Mouse (Mus musculus): ENCODE measurements around the gene Hopx. TPM values are rescaled to one million over a fixed set of nuclear protein-coding genes. Genes with fewer than 3 reads are reported as not detected.

The Hopx gene
- polyA plus RNA-seq, 2 experiments, result 1.9 to 12.2 TPM

DNA sequence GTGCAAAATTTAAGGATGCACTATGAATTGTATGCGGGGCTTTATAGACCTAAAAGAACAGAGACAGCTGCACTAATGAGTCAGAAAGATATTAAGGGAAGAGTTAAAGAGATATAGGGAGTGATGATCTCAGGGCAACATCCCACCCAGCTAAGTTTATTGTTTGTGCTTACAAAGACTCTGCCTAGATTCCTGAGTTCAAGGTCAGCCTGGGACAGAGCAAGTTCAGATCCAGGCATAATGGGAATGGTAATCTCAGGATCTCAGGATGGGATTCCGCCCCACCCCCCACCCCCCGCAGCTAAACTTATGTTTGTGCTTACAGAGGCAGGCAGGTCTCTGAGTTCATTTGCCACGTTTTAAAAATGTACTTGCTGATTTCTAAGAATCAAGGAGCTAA lies 13.9 kb upstream of the Hopx start:
- WGBS, result 88% methylated on average over 4 of the region's 4 CpGs
- DNase-seq (ENCODE audit: low spot score), result no peak
- no peak overlapping the region for H3K27ac ChIP-seq (replicated peaks; ENCODE audit: low read depth, low read length)
- H3K9me3 ChIP-seq (ENCODE audit: control insufficient read depth, low read length), result peaks cover 6% of the 10 kb centered on the region; the same call in 1 of the 2 replicates
- no peak overlapping the region for H3K4me3 ChIP-seq (replicated peaks; ENCODE audit: low read length)
- no peak overlapping the region for H3K9ac ChIP-seq (ENCODE audit: low read depth, low read length, severe bottlenecking)
- H3K4me2 ChIP-seq (replicated peaks; ENCODE audit: low read depth, low read length, severe bottlenecking), result no peak overlapping the region
- no peaks in the 10 kb centered on the region for H3K36me3 ChIP-seq (ENCODE audit: control insufficient read depth, insufficient read depth, low read length)
- H3K27me3 ChIP-seq (ENCODE audit: control insufficient read depth, insufficient read depth, low read length), result no peaks in the 10 kb centered on the region
- H3K4me1 ChIP-seq (ENCODE audit: control insufficient read depth, insufficient read depth, low read length), result no peaks in the 10 kb centered on the region
- no peak for TF ChIP-seq POLR2A (IDR thresholded peaks at IDR 0.05; ENCODE audit: borderline replicate concordance, extremely low read depth, insufficient read depth, insufficient read length)
- ATAC-seq (ENCODE audit: low FRiP score, low read depth), result no peak

DNA sequence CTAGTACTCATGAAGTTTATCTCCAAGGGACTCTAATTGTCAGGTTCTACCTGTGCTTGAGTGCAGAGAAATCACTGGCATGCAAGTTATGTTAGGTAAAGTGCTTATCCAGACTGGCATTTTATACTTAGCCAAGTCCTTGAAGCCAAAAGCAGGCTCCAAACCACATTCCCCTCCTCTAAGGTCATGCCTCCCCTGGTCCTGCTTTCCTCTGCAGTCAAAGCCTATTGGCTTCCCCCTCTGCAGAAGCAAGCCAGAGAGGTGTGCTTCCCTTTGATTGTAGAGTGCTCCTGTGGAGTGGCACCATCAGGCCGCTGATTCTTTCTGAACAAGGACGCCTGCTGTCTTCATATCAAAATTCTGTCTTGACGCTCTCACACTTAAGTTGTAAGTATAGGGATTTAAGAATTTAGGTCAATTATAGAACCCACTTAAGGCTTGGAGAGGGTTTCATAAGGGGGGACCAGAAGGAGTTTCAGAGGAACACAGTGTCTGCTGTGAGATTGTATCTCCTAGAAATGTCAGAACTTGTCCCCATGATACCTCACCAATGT lies 11.6 kb upstream of the Hopx start:
- peaks cover 17% of the 10 kb centered on the region for H3K4me1 ChIP-seq (ENCODE audit: control insufficient read depth, insufficient read depth, low read length)
- H3K4me2 ChIP-seq (replicated peaks; ENCODE audit: low read depth, low read length, severe bottlenecking), result no peak overlapping the region
- H3K36me3 ChIP-seq (ENCODE audit: control insufficient read depth, insufficient read depth, low read length), result no peaks in the 10 kb centered on the region
- H3K27me3 ChIP-seq (ENCODE audit: control insufficient read depth, insufficient read depth, low read length), result no peaks in the 10 kb centered on the region
- 85% methylated on average over 3 of the region's 3 CpGs for WGBS
- H3K9me3 ChIP-seq (ENCODE audit: control insufficient read depth, low read length), result peaks cover 6% of the 10 kb centered on the region; the same call in 1 of the 2 replicates
- no peak overlapping the region for H3K27ac ChIP-seq (replicated peaks; ENCODE audit: low read depth, low read length)
- DNase-seq (ENCODE audit: low spot score) (no peak), ATAC-seq (ENCODE audit: low FRiP score, low read depth) (no peak)
- H3K9ac ChIP-seq (ENCODE audit: low read depth, low read length, severe bottlenecking), result no peak overlapping the region
- no peak for TF ChIP-seq POLR2A (IDR thresholded peaks at IDR 0.05; ENCODE audit: borderline replicate concordance, extremely low read depth, insufficient read depth, insufficient read length)
- no peak overlapping the region for H3K4me3 ChIP-seq (replicated peaks; ENCODE audit: low read length)

DNA sequence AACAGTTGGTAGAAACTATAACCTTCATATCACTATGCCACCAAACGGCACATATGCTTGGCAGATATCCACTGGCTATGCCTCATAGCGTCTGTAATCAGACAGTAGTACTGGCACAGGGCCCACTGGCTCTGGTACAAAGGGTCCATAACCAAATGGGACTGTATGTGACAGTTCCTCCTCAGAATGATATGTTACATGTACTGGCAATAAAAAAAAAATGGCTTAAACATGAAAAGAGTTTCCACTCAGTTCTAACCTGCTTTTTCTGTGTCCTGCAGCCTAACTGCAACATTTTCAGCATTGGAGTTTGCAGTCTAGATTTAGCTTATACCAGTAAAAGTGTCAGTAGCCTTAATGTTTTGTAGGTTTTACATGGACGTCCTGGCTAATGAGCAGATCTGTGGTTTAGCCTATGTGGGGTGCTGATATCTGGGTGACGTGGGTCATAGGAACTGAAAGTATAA lies 9.9 kb upstream of the Hopx start:
- peaks cover 17% of the 10 kb centered on the region for H3K4me1 ChIP-seq (ENCODE audit: control insufficient read depth, insufficient read depth, low read length)
- H3K9ac ChIP-seq (ENCODE audit: low read depth, low read length, severe bottlenecking), result no peak overlapping the region
- TF ChIP-seq POLR2A (IDR thresholded peaks at IDR 0.05; ENCODE audit: borderline replicate concordance, extremely low read depth, insufficient read depth, insufficient read length), result no peak
- H3K27ac ChIP-seq (replicated peaks; ENCODE audit: low read depth, low read length), result no peak overlapping the region
- ATAC-seq (ENCODE audit: low FRiP score, low read depth) (no peak), DNase-seq (ENCODE audit: low spot score) (peak; percentile 64)
- no peak overlapping the region for H3K4me2 ChIP-seq (replicated peaks; ENCODE audit: low read depth, low read length, severe bottlenecking)
- H3K27me3 ChIP-seq (ENCODE audit: control insufficient read depth, insufficient read depth, low read length), result no peaks in the 10 kb centered on the region
- 48% methylated on average over 4 of the region's 4 CpGs for WGBS
- H3K9me3 ChIP-seq (ENCODE audit: control insufficient read depth, low read length), result peaks cover 6% of the 10 kb centered on the region; the same call in 1 of the 2 replicates
- H3K4me3 ChIP-seq (replicated peaks; ENCODE audit: low read length), result no peak overlapping the region
- no peaks in the 10 kb centered on the region for H3K36me3 ChIP-seq (ENCODE audit: control insufficient read depth, insufficient read depth, low read length)

DNA sequence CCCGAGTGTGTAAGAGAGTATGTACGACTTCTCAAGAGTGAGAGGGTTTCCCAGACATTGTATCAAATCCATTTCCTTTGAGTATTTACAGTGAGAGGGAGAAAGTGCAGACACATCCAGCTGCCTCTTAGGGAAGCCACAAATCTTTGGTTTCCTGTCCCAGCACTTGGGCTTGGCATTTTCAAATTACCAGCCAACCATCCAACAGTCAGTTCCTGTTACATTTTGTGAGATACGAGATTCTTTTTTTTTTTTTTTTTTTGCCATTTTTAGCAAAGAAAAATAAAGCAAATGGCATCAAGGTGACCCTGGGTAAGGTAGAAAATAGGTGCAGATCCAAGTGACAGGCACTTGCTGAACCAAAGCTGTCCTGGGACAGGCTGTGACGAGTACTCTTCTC lies 9.2 kb upstream of the Hopx start:
- DNase-seq (ENCODE audit: low spot score), result no peak
- Histone ChIP-seq H3K27ac (replicated peaks; ENCODE audit: low read depth, low read length) (no peak overlapping the region), H3K9me3 (ENCODE audit: control insufficient read depth, low read length) (peaks cover 6% of the 10 kb centered on the region; the same call in 1 of the 2 replicates), H3K4me1 (ENCODE audit: control insufficient read depth, insufficient read depth, low read length) (peaks cover 17% of the 10 kb centered on the region), H3K4me3 (replicated peaks; ENCODE audit: low read length) (no peak overlapping the region), H3K36me3 (ENCODE audit: control insufficient read depth, insufficient read depth, low read length) (no peaks in the 10 kb centered on the region), H3K27me3 (ENCODE audit: control insufficient read depth, insufficient read depth, low read length) (no peaks in the 10 kb centered on the region), H3K4me2 (replicated peaks; ENCODE audit: low read depth, low read length, severe bottlenecking) (no peak overlapping the region), H3K9ac (ENCODE audit: low read depth, low read length, severe bottlenecking) (no peak overlapping the region)
- WGBS, result 51% methylated on average over 4 of the region's 4 CpGs
- no peak for ATAC-seq (ENCODE audit: low FRiP score, low read depth)
- no peak for TF ChIP-seq POLR2A (IDR thresholded peaks at IDR 0.05; ENCODE audit: borderline replicate concordance, extremely low read depth, insufficient read depth, insufficient read length)

DNA sequence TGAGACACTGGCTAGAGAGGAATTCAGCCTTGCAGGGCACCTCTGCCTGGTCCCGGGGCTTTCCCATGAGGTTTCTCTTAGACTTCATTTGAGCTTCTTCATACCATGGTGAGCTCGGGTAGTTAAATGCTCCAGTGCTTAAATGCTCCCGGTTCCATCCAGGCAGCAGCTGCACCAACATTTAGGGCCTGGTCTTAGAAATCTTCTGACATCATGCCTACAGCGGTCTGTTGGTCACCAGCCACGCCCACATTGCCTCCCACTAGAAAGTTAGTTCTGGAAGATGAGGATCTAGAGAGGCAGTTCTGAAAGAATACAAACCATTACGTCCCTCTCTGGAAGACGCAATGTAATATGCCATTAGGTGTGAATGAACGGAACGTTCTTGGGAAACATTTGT lies 8.7 kb upstream of the Hopx start:
- peaks cover 17% of the 10 kb centered on the region for H3K4me1 ChIP-seq (ENCODE audit: control insufficient read depth, insufficient read depth, low read length)
- DNase-seq (ENCODE audit: low spot score) (no peak), ATAC-seq (ENCODE audit: low FRiP score, low read depth) (no peak)
- H3K4me3 ChIP-seq (replicated peaks; ENCODE audit: low read length), result no peak overlapping the region
- no peak overlapping the region for H3K9ac ChIP-seq (ENCODE audit: low read depth, low read length, severe bottlenecking)
- no peak for TF ChIP-seq POLR2A (IDR thresholded peaks at IDR 0.05; ENCODE audit: borderline replicate concordance, extremely low read depth, insufficient read depth, insufficient read length)
- H3K27ac ChIP-seq (replicated peaks; ENCODE audit: low read depth, low read length), result no peak overlapping the region
- 61% methylated on average over 9 of the region's 9 CpGs for WGBS
- no peak overlapping the region for H3K4me2 ChIP-seq (replicated peaks; ENCODE audit: low read depth, low read length, severe bottlenecking)
- peaks cover 3% of the 10 kb centered on the region; the same call in 1 of the 2 replicates for H3K9me3 ChIP-seq (ENCODE audit: control insufficient read depth, low read length)
- no peaks in the 10 kb centered on the region for H3K36me3 ChIP-seq (ENCODE audit: control insufficient read depth, insufficient read depth, low read length)
- H3K27me3 ChIP-seq (ENCODE audit: control insufficient read depth, insufficient read depth, low read length), result no peaks in the 10 kb centered on the region

Data from limb, embryonic 14.5 days (tissue).